Mouse (Mus musculus) mouse embryonic stem cell (cell line): Measurements from ENCODE around the gene Spata19.

Experiments used
- in situ Hi-C, 2 experiments: fragments of 300-500 bp; cut with MboI; formaldehyde crosslinking; loops; 1 replicate in 1 of 2; 3 replicates in 1 of 2; pipeline ENCODE4 v1.14.3; 2019 to 2020; ENCODE audit warnings: low sequenced_read_pairs in 2 of 2, low pct_unique_long_range_greater_than_20kb in 1 of 2, mixed read lengths in 1 of 2; ENCODE audit not compliant: unreplicated experiment in 1 of 2

The Spata19 gene

GRCm38 (mm10) chr9:27396500-27396899 is at the start of gene Spata19:
TSS of gene Spata19 (plus strand) at chr9:27396800.
- in situ Hi-C loops, result no loop called here

- in situ Hi-C loops, result no loop called here
These were observed 43.5 kb upstream of the Spata19 start for GRCm38 (mm10) chr9:27353082-27353481.

DNA sequence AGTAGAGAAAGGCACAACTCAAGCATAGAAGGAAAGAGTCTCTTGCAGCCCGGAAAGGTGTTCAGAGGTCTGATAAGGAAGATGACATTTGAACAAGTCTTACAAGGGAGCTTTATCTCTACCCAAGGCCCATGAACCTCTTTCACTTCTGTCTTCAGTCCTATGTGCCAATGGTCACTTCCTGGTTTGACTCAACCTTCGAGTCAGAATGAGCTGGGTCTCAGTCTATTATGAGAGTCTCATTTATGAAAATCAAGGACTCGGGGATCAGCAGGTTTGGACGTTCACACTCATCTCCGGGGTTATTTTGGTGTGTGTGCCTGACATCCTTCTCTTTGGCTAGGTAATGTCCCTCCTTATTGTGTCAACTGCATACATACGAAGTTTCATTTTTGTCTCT is 38.7 kb upstream of the Spata19 start:
- in situ Hi-C loops, result no loop called here

GRCm38 (mm10) chr9:27367231-27367630 is 29.4 kb upstream of the Spata19 start:
- in situ Hi-C loops, result no loop called here

- in situ Hi-C loops, result no loop called here
These were observed 27.5 kb upstream of the Spata19 start for GRCm38 (mm10) chr9:27369108-27369507.

- in situ Hi-C loops, result no loop called here
These were observed 20.9 kb upstream of the Spata19 start for GRCm38 (mm10) chr9:27375746-27376145.

DNA sequence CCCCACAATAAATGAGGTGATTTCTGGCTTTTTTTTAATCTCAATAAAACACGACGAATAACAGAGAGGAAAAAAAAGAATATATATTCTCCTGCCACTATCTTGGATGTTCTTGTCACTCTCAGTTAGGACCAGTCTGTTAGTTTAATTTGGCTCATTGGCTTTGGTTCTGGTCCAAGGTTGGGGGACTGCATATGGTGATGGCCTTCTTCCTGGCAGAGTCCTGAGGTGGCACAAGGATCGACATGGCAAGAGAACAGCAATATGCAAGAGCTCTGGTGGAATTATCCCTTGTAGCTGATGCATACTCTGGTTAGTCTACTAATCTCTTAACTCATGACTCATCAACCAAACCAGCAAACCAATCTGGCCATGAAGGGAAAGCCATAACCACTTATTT is 9.6 kb upstream of the Spata19 start:
- in situ Hi-C loops, result no loop called here

DNA sequence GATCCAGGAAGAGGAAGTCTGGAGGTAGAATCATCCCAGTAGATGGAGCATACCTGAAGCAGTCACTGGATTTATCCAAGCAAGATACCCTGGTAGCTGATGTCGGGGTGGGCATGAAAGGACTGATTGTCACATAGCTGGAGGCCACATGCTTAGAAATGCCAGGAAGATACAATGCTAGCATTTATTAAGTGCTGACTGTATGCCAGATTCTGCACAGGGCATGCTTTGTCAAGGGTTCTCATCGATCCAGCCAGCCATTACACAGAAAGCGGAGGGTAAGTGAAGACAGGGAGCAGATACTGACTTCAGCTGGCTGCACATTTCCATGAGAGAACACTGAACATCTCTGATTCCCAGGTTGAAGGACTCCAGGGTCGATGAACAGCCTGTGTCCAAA is 4.6 kb downstream of the Spata19 start:
- in situ Hi-C loops, result loop anchor here in 1 of 2 experiments (25.0 kb wide), 2 partner anchors 336 to 836 kb away; no protein-coding TSS in a partner anchor

GRCm38 (mm10) chr9:27409733-27410132 is 13.1 kb downstream of the Spata19 start:
- in situ Hi-C loops, result loop anchor here in 1 of 2 experiments (25.0 kb wide), 2 partner anchors 328 to 828 kb away; no protein-coding TSS in a partner anchor

- in situ Hi-C loops, result loop anchor here in 1 of 2 experiments (25.0 kb wide), 2 partner anchors 323 to 823 kb away; no protein-coding TSS in a partner anchor
These were observed 17.5 kb downstream of the Spata19 start for GRCm38 (mm10) chr9:27414058-27414460.

GRCm38 (mm10) chr9:27424511-27424910 is 27.9 kb downstream of the Spata19 start:
- in situ Hi-C loops, result loop anchor here in 1 of 2 experiments (25.0 kb wide), 2 partner anchors 313 to 813 kb away; no protein-coding TSS in a partner anchor

DNA sequence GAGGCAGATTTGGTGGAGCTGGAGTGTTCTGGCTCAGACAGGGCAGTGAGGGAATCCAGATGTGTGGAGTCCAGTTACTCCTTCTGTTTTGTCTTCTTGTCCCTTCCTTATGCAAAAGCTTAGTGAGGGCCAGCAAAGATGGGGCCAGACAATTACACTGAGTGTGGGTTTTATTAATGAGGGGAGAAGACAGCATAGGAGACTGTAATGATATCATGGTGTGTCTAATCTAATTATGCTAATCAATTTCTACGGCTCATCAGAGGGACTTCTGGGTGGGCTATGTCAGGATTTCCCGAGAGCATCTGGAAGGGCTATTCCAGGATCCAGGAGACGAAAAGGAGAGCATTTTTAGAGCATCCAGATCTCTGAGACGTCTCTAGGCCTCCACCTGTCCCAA is 32.0 kb downstream of the Spata19 start:
- in situ Hi-C loops, result no loop called here

DNA sequence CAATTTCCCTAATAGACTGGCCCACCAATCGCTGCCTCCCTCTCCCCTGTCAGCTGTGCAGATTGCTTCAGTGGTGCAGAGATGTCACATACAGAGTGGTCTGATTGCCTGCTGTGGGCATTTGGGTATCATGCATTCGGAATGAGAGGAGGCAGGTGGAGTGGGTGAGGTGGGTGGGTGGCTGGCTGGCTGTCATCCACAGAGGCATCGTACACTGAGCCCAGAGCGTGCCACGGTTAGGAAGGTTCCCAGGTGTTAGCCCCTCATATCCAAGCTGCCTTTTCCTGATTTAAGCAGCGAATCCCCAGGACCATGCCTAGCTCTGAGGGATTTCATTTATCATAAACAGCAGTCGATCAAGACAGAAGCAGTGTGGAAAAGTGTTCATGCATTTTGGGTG is 36.7 kb downstream of the Spata19 start:
- in situ Hi-C loops, result no loop called here

DNA sequence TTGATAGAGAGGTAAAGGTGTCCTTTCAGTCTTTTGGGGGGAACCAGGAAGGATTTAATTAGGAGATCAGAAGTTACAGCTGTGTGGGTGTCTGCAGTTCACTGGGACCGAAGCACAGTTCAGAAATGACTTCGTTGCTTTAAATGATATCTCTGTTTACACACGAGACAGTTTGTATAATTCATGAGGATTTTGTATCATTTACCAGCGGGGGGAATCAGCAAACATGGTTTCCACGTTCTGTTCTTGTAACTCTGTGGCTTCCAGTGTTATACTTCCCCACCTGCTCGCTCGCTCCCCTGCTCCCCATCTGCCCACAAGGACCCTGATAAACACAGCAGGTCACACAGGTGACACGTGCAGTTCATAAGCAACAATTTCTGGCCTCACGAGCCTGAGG is 39.3 kb downstream of the Spata19 start:
- in situ Hi-C loops, result no loop called here

GRCm38 (mm10) chr9:27437391-27438061 is 40.9 kb downstream of the Spata19 start:
- in situ Hi-C loops, result no loop called here

- in situ Hi-C loops, result no loop called here
These were observed 53.3 kb downstream of the Spata19 start for GRCm38 (mm10) chr9:27449780-27450422.
